Mouse (Mus musculus) spleen, postnatal 36 days (tissue): ENCODE results near the gene Tulp4.
"Not testable (repeated sequence)": the region's sequence is repeated elsewhere in the genome, so short reads cannot be mapped to it uniquely, and the experiment has no call there.

ENCODE experiments used
- DNase-seq, 2 experiments: peaks; one replicate each; pipeline ENCODE4 v3.0.0; 2022; ENCODE audit warnings: low spot score in 2 of 2, mixed read lengths in 1 of 2

The Tulp4 gene

DNA sequence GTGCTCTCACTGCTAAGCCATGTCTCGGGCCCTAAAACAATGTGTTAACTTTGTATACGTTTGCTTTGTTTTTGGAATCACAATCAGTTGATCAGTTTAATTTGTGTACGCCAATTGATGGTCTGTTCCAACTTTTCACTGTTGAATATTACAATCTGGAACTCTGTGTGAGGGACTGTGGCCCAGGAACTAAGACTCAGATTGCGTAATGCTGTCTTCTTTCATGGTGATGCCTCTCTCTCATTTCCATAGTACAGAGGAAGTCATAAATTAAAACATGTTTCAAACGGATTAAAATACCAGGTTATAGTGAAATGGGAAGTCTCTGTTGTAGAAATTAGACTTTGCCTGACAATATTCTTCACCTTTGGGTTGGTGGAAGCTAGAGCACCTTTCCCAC lies 83.0 kb downstream of the Tulp4 start:
- no peak for DNase-seq

DNA sequence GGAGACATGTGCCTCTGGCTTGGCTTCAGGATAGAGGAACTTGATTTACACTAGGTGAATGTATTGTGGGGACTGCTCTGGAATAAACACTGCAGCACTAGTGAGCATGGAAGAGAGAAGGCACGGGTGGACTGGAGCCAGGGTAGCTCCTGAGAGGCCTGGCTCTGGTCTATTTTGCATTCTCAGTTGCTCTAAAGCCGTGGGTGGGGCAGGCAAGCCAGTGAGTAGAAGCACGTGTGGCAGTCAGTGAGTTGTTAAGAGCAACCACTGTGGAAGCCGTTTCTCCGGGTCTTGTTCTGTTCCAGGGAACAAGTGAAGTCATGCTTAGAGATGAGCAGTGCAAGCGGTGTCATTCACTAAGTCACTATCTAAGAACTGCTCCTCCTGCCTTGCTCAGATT lies 86.0 kb downstream of the Tulp4 start:
- no peak for DNase-seq

DNA sequence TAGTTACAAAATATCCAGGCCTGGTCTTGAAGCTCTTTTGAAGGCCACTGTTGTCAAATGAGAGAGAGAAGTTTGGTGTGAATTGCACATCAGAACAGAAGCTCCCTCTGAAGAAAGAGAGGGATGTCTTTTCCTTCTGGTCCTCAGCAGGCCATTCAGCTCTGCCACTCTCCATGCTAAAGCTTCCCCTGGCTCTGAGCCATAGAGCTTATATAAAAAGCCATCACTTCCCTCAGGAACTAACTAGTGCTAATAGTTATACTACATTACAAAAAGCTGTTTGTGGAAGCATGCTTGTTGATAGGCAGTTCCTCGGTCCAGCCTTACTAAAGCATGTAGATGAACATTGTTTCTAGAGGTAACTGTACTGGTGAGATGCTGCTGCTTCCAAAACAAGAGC lies 89.2 kb downstream of the Tulp4 start:
- DNase-seq: no peak

DNA sequence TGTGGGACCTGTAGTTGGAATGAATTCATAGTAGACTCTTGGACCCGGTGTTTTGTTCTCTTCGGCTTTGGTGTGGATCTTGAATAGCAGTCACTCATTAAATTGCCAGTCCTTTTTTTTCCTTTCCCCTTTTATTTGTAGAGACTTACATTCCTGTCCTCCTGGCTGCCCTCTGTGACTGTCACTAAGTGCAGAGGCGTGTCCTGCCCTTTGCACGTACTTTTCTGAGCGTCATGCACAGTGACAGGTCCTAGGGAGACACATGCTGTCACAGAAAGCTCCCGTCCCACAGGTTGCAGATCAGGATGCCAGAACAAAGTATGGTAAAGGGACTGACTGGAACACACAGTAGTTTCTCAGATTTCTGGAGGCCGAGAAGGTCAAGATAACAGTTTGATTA lies 91.3 kb downstream of the Tulp4 start:
- no peak for DNase-seq

DNA sequence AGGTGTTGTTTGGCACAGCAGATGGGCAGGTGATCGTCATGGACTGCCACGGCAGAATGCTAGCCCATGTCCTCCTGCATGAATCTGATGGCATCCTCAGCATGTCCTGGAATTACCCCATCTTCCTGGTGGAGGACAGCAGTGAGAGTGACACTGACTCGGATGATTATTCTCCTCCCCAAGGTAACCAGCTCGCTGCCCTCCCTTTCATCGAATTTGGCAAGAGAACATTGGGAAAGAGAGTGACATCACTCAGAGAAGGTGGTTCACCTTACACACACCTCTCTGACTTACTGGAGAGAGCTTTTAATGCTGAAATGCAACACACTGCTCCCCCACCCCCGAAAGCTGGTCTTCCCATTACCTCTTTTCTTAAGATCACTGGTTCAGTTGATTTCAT lies 92.4 kb downstream of the Tulp4 start:
- no peak for DNase-seq

DNA sequence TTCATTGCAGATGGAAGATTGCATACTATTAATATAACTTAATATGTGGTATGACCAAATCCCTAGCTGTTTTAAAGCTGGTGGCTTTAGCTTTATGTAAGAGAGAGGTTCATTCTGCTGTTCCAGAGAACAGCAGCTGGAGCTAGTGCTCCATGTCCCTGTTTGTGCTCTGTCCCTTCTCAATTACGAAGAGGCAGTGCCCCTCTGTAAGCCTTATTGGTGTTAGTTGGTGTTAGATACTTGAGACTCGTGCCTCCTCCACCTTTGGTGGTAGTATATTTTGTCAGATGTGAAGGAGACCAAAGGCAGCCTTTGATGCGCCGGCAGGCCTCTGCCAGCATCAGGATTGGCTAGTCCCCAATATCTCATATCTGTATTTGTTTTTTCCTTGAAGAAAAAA lies 92.9 kb downstream of the Tulp4 start:
- no peak for DNase-seq

DNA sequence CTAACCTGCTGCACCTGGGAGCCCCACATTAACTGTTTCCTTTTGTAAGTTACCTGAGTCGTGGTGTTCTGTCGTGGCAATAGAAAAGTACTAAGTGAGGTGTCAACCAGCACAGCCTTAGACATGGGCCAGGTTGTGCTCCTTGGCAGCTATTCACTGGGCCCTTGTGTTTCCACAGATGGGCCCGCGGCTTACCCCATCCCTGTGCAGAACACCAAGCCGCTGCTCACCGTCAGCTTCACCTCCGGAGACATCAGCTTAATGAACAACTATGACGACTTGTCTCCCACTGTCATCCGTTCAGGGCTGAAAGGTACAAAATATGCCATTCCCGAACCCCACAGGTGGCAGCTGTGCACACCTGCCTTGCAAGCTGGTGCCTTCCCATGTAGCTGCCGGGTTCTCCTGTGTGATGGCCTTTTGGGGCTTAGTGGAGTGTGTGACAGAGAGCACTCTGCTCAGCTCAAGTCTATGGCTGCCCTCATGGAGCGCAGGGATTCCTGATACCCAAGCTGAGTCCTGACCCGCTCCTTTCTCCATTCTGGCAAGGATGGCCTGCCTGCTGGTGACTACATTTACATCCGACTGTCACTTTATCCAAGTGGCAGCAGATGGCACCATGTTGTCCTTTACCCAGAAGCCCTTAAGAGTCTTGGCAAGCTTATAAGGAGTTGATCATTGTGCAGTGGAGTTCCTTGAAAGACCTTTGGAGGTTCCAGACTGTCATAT lies 95.4 kb downstream of the Tulp4 start:
- no peak for DNase-seq

DNA sequence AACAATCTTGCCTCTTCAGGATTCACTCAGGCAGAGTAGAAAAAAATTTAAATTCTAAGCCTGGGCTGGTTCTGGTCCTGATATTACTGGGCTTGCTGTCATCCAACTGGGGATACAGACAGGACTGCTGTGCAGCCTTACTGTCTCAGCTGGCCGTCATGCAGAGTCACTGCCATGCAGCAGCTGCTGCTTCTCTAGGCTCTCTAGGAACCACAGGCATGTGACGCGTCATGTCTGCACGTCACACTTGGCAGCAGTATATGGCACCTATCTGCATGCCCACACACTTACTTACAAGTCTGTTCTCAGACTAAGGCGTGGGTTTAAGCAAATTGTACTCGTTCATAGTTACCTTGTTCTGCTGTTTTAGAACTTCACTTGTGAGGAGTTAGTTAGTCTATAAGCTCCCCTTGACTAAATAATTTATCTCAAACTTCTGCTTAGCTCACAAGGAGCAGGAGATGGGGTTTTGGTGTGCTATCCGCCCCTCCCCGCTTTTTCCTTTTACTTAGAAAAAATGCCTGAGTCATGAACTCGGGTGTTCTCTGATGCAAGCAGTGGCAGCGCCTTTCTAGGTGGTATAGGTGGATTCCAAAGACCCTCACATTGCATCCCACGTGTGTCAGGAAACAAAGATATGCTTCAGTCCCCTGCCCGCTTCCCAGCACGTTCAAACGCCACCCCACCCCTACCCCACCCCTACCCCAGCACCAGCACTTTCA lies 96.3 kb downstream of the Tulp4 start:
- DNase-seq: no peak

DNA sequence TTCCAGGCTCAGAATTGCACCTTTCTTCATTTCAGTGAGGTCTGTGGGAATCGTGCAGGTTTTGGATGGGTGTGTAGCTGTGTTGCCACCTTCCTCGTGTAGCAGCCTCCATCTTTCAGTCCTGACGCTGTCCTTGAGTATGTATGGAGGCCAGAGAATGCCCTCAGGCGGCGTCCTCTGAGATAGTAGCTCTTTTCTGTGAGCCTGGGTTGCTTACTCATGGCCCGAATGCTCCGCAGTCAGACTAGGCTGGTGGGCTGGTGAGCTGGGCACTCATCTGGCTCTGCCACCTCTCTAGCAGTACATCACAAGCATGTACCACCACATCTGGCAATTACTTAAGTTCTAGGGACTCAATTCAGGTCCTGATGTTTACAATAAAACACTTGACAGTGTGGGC lies 96.9 kb downstream of the Tulp4 start:
- DNase-seq: no peak

DNA sequence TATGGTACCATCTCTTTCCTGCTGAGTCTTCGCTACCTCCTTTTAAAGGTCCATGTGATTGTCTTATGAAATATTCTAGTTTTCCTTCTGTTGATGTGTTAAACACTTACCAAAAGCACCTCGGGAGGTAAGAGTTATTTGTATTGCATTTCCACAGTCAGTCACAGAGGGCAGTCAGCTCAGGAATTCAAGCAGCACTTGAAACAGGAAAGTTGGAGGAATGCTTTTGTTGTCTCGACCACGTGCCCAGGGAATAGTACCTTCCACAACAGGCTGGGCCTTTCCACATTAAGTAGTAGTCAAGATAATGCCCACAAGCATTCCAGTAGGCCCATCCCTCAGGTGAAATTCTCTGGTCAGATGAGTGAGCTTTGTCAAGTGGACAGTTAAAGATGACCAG lies 97.6 kb downstream of the Tulp4 start:
- no peak for DNase-seq

DNA sequence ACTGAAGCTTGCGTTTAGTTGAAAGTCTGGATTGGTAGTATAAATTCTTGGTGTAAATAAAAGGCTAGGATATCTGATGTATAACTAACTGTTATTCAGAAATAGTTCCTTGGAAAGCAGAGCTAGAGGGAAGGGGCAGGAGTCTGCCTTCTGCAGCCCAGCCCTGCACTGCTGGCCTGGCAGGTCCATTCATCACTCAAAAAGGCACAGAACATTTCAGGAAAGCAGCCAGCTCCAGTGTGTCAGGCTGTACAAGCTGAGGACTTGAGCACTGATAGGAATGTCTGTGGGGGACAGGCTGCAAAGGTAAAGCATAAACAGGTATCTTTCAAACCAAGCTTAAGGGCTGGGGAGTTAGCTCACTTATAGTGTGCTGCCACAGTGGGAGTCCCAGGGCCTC lies 105.5 kb downstream of the Tulp4 start:
- DNase-seq: no peak

DNA sequence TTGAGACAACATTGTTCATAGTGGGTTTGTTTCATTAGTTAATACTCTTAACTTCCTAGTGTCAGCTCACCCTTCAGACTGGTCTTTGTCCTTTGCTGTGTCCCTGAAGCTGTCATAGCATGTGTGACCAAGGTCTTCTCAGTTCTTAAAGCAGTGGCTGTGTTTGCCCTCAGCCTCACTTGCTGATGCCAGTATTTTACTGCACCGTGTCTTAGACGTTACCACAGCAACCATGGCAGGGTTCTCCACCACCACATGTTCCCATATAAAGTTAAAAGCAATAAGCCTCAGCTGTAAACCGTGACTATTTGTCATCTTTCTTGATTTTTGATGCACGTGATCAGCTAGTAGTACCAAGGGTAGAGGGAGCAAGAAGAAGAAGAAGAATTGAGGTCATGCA lies 109.4 kb downstream of the Tulp4 start:
- DNase-seq: no peak

DNA sequence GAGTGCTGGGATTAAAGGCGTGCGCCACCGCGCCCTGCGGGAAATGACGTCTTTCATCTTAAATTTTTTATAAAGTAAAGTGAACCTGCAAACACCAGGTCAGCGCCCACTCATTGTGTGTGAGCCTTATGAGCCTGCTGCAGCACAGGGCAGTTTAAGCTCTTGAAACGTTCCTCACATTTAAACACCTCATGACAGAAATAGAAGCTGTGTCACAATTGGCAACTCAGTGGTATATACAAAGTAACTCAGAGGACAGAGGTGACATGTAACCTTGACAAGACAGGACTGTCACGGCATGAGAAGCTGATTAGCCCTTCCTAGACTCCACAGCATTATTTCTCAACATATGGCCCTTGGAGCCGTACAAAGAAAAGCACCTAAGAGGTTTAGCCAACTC lies 110.3 kb downstream of the Tulp4 start:
- DNase-seq: no peak

DNA sequence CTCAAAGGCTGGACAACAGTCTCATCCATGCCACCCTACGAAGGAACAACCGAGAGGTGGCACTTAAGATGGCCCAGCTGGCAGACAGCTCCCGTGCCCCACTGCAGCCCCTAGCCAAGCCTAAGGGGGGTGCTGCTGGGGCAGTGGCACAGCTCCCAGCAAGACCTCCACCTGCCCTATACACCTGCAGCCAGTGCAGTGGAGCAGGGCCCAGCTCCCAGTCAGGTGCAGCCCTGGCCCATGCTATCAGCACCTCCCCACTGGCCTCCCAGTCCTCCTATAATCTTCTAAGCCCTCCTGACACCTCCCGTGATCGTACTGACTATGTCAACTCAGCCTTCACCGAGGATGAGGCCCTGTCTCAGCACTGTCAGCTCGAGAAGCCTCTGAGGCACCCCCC lies 126.4 kb downstream of the Tulp4 start:
- not testable (repeated sequence) for DNase-seq

DNA sequence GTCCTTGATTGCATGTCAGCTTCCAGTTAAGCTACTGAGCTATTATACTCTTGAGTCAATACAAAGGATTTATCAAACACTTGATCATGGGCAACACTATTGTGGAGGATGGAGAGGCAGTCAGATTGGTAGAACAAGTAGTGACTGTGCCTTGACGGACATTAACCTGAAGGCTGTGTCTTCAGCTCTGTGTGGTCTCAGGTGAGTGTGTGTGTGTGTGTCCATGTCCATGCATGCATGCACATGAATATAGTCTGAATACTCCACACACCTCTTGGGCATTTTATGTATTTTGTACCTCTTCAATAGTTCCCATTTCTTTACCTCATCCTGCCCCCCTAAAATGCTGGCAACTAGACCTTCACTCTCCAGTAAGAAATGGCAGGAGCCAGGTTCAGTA lies 145.1 kb downstream of the Tulp4 start:
- DNase-seq: not testable (repeated sequence)

DNA sequence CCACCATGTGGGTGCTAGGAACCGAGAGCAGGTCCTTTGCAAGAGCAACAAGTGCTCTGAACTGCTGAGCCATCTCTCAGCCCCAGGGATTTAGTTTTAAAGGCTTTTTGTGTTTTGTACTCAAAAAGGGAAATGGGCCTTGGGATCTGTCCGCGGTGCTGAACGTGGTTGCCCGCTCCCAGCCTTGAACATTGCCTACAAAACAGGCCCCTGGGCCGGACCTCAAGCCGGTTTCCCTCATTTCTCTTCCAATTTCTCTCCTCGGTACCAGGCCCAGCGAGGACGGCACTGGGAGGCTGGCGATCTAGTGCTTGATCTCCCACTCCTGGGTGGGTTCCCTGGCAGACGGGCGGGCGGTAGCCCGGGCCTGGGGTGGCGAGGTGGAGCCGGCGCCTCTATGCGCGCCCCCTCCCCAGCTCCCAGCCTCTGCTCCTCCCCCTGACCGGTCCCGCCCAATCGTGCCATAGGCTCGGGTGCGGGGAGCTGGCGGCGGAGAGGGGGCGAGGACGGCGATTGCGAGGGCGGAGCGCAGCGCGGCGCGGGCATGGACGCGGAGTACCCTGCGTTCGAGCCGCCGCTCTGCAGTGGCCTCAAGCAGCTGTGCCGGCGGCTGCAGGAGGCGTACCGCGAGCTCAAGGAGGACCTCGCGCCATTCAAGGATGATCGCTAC lies 150.3 kb downstream of the Tulp4 start, which contains the start of gene Tmem181a:
TSS of gene Tmem181a (plus strand) at position 461 of the 670 bp plus-strand sequence.
- not testable (repeated sequence) for DNase-seq

DNA sequence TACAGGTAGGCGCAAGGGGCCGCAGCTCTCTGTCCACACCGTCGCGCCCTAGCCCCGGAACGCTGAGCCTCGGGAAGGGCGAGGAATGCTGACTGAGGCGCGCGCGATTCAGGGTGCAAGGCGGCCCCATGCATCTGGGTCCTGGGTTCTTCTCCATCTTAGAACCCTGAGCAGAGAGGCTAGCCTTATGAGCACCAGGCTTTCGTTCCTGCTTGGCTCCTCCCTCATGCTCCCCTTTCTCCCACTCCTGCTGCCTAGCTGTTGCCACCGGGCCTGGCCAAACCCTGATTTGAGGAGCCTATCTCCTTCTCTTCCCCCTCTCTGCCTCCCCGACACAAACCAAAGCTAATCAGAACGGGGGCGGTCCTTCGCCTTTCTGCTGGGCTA lies 150.8 kb downstream of the Tulp4 start:
- not testable (repeated sequence) for DNase-seq

DNA sequence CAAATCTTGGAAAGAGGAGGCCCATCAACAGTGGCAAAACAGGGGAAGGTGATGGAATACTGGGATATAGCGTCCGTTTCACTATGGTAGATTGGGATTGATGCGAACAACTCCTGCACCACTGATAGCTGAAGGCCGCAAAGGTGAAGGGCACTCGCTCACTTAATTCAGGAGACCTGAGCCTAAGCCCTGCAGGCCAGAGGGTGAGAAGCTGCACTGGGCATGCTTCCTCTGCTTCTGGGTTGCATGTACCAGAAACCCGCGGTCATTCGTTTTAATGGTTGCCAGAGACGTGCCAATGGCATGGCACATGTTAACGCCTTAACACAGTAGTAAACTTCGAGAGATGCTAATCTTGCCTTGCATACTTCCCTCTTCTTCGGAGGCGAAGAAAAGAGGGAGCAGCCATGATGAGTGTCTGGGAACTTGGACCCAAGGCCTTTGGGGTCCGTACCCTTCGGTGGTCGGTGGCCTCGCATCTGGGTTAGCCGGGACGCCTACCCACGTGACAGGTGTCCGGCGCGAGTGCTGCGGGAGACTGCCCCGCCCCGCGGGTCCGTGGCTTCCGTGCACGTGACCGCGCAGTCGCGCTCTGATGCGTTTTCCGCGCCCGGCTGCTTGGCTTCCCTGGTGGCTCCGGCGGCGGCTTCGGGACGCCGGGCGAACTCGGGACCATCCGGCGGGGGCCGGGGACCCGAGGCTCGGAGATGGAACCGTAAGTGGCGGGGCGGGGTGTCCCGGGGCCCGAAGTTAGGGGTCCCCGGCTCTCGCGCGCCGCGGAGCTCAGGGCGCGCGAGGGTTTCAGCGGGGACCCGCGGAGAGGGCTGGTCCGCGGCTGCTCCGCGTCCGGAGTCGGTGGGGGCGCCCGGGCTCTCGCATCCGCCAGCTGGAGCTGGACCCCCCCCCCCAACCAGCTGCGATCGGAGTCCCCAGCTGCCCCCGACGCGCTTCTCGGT lies 163.9 kb downstream of the Tulp4 start:
- not testable (repeated sequence) for DNase-seq

DNA sequence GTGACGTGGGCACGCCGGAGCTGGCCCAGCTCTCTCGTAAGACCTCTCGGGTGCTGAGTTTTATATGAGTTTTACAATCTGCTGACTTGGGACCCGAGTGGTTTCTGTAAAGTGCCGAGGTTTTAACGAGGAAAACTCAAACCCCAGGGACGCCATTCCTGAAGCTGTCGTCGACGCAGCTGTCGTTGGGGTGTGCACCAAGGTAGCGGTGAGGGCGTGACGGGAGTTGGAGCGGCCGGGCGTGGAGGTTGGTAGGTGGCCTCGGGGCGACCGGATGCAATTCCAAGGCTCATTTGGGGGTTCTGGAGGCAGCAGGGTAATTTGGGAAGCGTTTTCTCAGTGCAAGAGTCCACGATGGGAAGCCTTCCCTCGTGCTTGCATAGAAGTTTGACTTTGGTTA lies 164.6 kb downstream of the Tulp4 start:
- not testable (repeated sequence) for DNase-seq

DNA sequence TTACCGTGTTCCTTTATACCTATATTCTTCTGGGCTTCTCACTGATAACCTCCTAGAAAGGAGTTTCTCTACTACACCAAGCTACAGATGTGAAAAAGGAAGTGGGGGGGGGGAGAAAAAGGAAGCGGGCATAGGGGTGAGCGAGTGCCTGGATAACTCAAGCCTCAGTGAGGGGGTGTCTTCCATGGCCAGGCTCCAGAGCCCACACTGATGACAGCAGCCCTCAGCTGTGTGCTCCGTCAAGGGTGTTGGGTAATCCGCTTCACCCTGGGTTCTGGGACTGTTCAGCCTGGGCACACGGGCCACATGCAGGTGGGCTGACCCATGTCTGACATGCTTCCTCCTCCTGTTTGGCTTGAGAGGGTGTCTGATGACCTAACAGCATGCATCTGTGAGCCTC lies 165.7 kb downstream of the Tulp4 start:
- DNase-seq: not testable (repeated sequence)

DNA sequence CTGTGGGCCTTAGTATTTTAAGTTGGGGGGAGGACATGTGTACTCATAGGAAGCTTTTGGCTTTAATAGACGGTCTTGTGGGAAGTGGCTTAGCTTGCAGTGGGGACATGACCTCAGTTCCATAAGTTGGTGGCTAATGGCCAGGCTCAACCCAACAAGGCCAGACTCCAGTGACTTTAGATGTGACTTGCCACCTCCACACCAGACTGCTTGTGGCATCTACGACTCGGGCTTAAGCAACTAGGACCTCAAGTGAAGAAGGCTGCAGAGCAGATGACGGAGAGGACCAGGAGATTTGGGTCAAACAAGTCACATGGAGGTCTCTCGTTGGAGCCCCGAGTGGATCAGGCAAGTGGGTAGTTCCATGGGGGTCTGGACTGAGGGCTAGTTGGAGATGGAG lies 168.5 kb downstream of the Tulp4 start:
- not testable (repeated sequence) for DNase-seq

DNA sequence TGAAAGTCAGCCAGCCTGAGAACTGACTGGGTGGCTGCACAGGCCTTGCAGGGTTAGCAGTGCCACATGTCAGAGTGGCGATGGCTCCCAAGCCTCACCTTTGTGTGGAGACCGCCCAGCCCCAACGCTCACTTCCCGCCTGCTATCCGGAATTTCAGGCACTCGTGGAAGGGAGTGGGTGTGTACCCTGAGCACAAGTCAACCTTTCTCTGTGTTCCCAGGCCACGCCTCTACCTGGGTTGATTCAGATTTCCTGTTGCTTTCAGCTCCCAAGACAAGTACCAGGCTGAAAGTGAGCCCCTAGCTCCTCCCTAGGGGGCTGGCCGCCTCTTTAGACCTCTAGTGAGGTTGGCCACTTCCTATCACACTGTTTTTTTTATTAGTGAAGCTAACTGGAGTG lies 173.0 kb downstream of the Tulp4 start:
- DNase-seq: not testable (repeated sequence)
